Comparison of ENCODE assay signal across 16 mouse cellular contexts in genomic region chr13:60511628-60512027, GRCm38 (mm10).
"Had no signal": no experiment of that assay in that cellular context is flagged by ENCODE, and none has a peak within 500 bp of the region (broad histone marks: within the 10 kb centered on the region; RNA-seq: fewer than 3 reads in every experiment).

No protein-coding gene starts in this region.

- DNase-seq: liver, postnatal 0 days; lung, adult 2 months; lung, postnatal 14 days; lung, postnatal 36 days; right cerebral cortex, postnatal 25 days; thymus, adult 2 months; thymus, postnatal 25 days; thymus, postnatal 4 days had no signal

- H3K4me3 ChIP-seq: lung, embryonic 15.5 days; megakaryocyte, embryonic 14.5 days; midbrain, embryonic 13.5 days; midbrain, embryonic 15.5 days; neural tube, embryonic 12.5 days; stomach, embryonic 15.5 days had no signal

- H3K4me1 ChIP-seq: megakaryocyte, embryonic 14.5 days; midbrain, embryonic 13.5 days; midbrain, embryonic 15.5 days; neural tube, embryonic 12.5 days; stomach, embryonic 15.5 days had no signal

- H3K27ac ChIP-seq: lung, embryonic 15.5 days; macrophage; midbrain, embryonic 13.5 days; midbrain, embryonic 15.5 days; neural tube, embryonic 12.5 days; stomach, embryonic 15.5 days; stomach, postnatal 0 days had no signal
